Mouse (Mus musculus): ENCODE data around the gene Tln2.

- TF ChIP-seq CTCF (IDR thresholded peaks at IDR 0.05; ENCODE audit: low read depth, low read length) = no peak
- TF ChIP-seq POLR2A (IDR thresholded peaks at IDR 0.05; ENCODE audit: insufficient read depth, low read length) = no peak
- no peak for TF ChIP-seq EP300 (IDR thresholded peaks at IDR 0.05; ENCODE audit: insufficient read depth, low read depth, low read length)
These were observed 197.4 kb downstream of the Tln2 start for GRCm38 (mm10) chr9:67362053-67362452.

All from ES-Bruce4 (cell line).